Mouse (Mus musculus) hindbrain, postnatal 0 days (tissue): ENCODE data around the gene Kctd10. TPM values are rescaled to one million over a fixed set of nuclear protein-coding genes. Genes with fewer than 3 reads are reported as not detected.
A peak's percentile ranks its signal among the peaks of the same experiment; 100 is the strongest.

Source experiments
- ATAC-seq: fragments of 200-750 bp; cut with Nextera tagmentation; 2 replicates; pipeline ENCODE4 v1.8.0; 2017; ENCODE audit warnings: mild to moderate bottlenecking, moderate TSS enrichment, moderate library complexity
- DNase-seq: peaks from one replicate; pipeline ENCODE4 v3.0.0-alpha.2; 2015; ENCODE audit warnings: low spot score
- H3K27ac ChIP-seq: fragments of 300-500 bp; sonication (generic); 2 replicates; pipeline ENCODE4 v1.5.1; 2014; ENCODE audit warnings: mild to moderate bottlenecking
- H3K27me3 ChIP-seq: fragments of 300-500 bp; sonication (generic); 2 replicates; pipeline ENCODE4 v1.6.1; 2014; ENCODE audit warnings: low read length, mixed read lengths; ENCODE audit not compliant: insufficient read depth
- H3K36me3 ChIP-seq: fragments of 300-500 bp; sonication (generic); 2 replicates; pipeline ENCODE4 v1.6.1; 2014; ENCODE audit warnings: low read length, mixed read lengths; ENCODE audit not compliant: insufficient read depth
- H3K4me1 ChIP-seq: fragments of 300-500 bp; sonication (generic); 2 replicates; pipeline ENCODE4 v1.6.1; 2014; ENCODE audit warnings: antibody characterized with exemption, low read length, mixed read lengths; ENCODE audit not compliant: insufficient read depth
- H3K4me2 ChIP-seq: fragments of 300-500 bp; sonication (generic); 2 replicates; pipeline ENCODE4 v1.6.1; 2014; ENCODE audit warnings: low read depth, mild to moderate bottlenecking, low read length, moderate library complexity, mixed read lengths
- H3K4me3 ChIP-seq: fragments of 300-500 bp; sonication (generic); 2 replicates; pipeline ENCODE4 v1.5.1; 2014; ENCODE audit warnings: low read length
- H3K9ac ChIP-seq: fragments of 300-500 bp; sonication (generic); replicated peaks from 2 replicates; pipeline ENCODE4 v1.6.1; 2014; ENCODE audit warnings: mild to moderate bottlenecking, low read length, moderate library complexity, mixed read lengths
- H3K9me3 ChIP-seq: fragments of 300-500 bp; sonication (generic); 2 replicates; pipeline ENCODE4 v1.6.1; 2016; ENCODE audit warnings: low read length, mixed read lengths
- CTCF ChIP-seq: IDR thresholded peaks from 2 replicates; pipeline ENCODE4 v1.5.1; 2016; ENCODE audit warnings: antibody characterized with exemption, control low read depth, low read depth
- WGBS: fragments of 180-500 bp; shearing (Covaris S2); extraction: QIAGEN DNeasy Blood & Tissue Kit; methylation state at CpG from one replicate; pipeline ENCODE4 v1.1.7; 2014; 5-methylcytosine and 5-hydroxymethylcytosine counted together
- polyA plus RNA-seq: library from polyadenylated mRNA; unstranded; fragments of >200 nt; fragmentation: Nextera tagmentation; extraction: Ambion mirVana; gene quantifications from 2 replicates; pipeline ENCODE4 v1.2.1, GENCODE M21; 2015
- total RNA-seq: library from RNA; depleted of rRNA; stranded (reverse); fragments of >200 nt; gene quantifications from 2 replicates; pipeline ENCODE4 v1.2.3, GENCODE M21; 2014

The Kctd10 gene
- total and polyA plus RNA-seq, 2 experiments from 2014 or later = 43.2 to 47.5 TPM

GRCm38 (mm10) chr5:114408846-114409245, 28.5 kb upstream of the Kctd10 start:
- DNase-seq = no peak
- H3K4me2 ChIP-seq = no peak overlapping the region
- no peak overlapping the region for H3K9ac ChIP-seq
- no peaks in the 10 kb centered on the region for H3K4me1 ChIP-seq
- no peak overlapping the region for H3K27ac ChIP-seq
- H3K27me3 ChIP-seq = no peaks in the 10 kb centered on the region
- H3K9me3 ChIP-seq = no peaks in the 10 kb centered on the region
- H3K36me3 ChIP-seq = peaks cover 77% of the 10 kb centered on the region
- TF ChIP-seq CTCF = no peak
- H3K4me3 ChIP-seq = no peak overlapping the region
- no peak for ATAC-seq
- 96% methylated on average over 11 of the region's 11 CpGs for WGBS

GRCm38 (mm10) chr5:114407810-114408209, 27.5 kb upstream of the Kctd10 start:
- Histone ChIP-seq H3K9ac (no peak overlapping the region), H3K27ac (peak overlapping the region; percentile 36; the same call in 1 of the 2 replicates), H3K4me3 (no peak overlapping the region), H3K27me3 (no peaks in the 10 kb centered on the region), H3K36me3 (peaks cover 84% of the 10 kb centered on the region), H3K4me1 (no peaks in the 10 kb centered on the region), H3K4me2 (no peak overlapping the region), H3K9me3 (no peaks in the 10 kb centered on the region)
- no peak for TF ChIP-seq CTCF
- no peak for ATAC-seq
- WGBS = 86% methylated on average over 9 of the region's 9 CpGs
- no peak for DNase-seq

- DNase-seq (peak; percentile 56), ATAC-seq (no peak)
- Histone ChIP-seq H3K36me3 (peaks cover 84% of the 10 kb centered on the region), H3K27ac (peak overlapping the region; percentile 36; the same call in 1 of the 2 replicates), H3K4me1 (no peaks in the 10 kb centered on the region), H3K9me3 (no peaks in the 10 kb centered on the region), H3K4me2 (no peak overlapping the region), H3K27me3 (no peaks in the 10 kb centered on the region), H3K9ac (no peak overlapping the region), H3K4me3 (no peak overlapping the region)
- TF ChIP-seq CTCF = no peak
- 56% methylated on average over 10 of the region's 10 CpGs for WGBS
Observed at GRCm38 (mm10) chr5:114407269-114407668, 27.0 kb upstream of the Kctd10 start.

GRCm38 (mm10) chr5:114406592-114406991, 26.3 kb upstream of the Kctd10 start:
- TF ChIP-seq CTCF = no peak
- Histone ChIP-seq H3K36me3 (peaks cover 84% of the 10 kb centered on the region), H3K4me2 (no peak overlapping the region), H3K4me1 (no peaks in the 10 kb centered on the region), H3K9ac (no peak overlapping the region), H3K4me3 (no peak overlapping the region), H3K27me3 (no peaks in the 10 kb centered on the region), H3K27ac (0 out of 2 replicates have a peak overlapping the region, but pooled peaks have one; percentile 36), H3K9me3 (no peaks in the 10 kb centered on the region)
- 83% methylated on average over 14 of the region's 14 CpGs for WGBS
- ATAC-seq (no peak), DNase-seq (no peak)

GRCm38 (mm10) chr5:114393169-114393568, 12.9 kb upstream of the Kctd10 start:
- Histone ChIP-seq H3K27ac (no peak overlapping the region), H3K9me3 (no peaks in the 10 kb centered on the region), H3K9ac (no peak overlapping the region), H3K27me3 (no peaks in the 10 kb centered on the region), H3K4me1 (no peaks in the 10 kb centered on the region), H3K36me3 (peaks cover 62% of the 10 kb centered on the region), H3K4me3 (no peak overlapping the region), H3K4me2 (no peak overlapping the region)
- WGBS = 85% methylated on average over 9 of the region's 9 CpGs
- DNase-seq (no peak), ATAC-seq (no peak)
- no peak for TF ChIP-seq CTCF

- Histone ChIP-seq H3K9ac (no peak overlapping the region), H3K4me2 (no peak overlapping the region), H3K27me3 (no peaks in the 10 kb centered on the region), H3K9me3 (no peaks in the 10 kb centered on the region), H3K4me1 (peaks cover 12% of the 10 kb centered on the region), H3K27ac (no peak overlapping the region), H3K4me3 (no peak overlapping the region), H3K36me3 (peaks cover 39% of the 10 kb centered on the region; the same call in 1 of the 2 replicates)
- TF ChIP-seq CTCF = no peak
- ATAC-seq (no peak), DNase-seq (no peak)
- 95% methylated on average over 8 of the region's 8 CpGs for WGBS
Observed at GRCm38 (mm10) chr5:114384448-114384847, 4.1 kb upstream of the Kctd10 start.

GRCm38 (mm10) chr5:114383184-114383904, 3.0 kb upstream of the Kctd10 start:
- Histone ChIP-seq H3K36me3 (peaks cover 29% of the 10 kb centered on the region; the same call in 1 of the 2 replicates), H3K27ac (no peak overlapping the region), H3K27me3 (no peaks in the 10 kb centered on the region), H3K4me3 (no peak overlapping the region), H3K4me2 (no peak overlapping the region), H3K4me1 (peaks cover 12% of the 10 kb centered on the region), H3K9me3 (no peaks in the 10 kb centered on the region), H3K9ac (no peak overlapping the region)
- WGBS = 80% methylated on average over 9 of the region's 9 CpGs
- no peak for ATAC-seq
- peak; percentile 44 for DNase-seq
- TF ChIP-seq CTCF = peak; percentile 74
